In the genomic region with DNA sequence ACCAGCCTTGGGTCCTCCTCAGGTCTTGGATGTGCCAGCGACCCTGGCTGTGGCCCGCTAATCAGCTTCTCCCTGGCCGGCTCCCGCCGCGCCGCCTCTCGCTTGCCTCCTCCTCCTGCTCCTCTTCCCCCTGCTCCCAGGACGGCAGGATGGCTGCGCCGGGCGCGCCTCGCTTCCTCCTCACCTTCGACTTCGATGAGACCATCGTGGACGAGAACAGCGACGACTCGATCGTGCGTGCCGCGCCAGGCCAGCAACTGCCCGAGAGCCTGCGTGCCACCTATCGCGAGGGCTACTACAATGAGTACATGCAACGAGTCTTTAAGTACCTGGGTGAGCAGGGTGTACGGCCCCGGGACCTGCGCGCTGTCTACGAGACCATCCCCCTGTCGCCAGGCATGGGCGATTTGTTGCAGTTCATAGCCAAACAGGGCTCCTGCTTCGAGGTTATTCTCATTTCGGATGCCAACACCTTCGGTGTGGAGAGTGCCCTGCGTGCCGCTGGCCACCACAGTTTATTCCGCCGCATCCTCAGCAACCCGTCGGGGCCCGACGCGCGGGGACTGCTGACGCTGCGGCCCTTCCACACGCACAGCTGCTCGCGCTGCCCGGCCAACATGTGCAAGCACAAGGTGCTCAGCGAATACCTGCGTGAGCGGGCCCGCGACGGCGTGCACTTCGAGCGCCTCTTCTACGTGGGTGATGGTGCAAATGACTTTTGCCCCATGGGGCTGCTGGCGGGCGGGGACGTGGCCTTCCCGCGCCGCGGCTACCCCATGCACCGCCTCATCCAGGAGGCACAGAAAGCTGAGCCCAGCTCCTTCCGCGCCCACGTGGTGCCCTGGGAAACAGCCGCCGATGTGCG, we compare ENCODE assay signal across 8 mouse cellular contexts. TPM values are rescaled to one million over a fixed set of nuclear protein-coding genes. Genes with fewer than 3 reads are reported as not detected.
DNase-seq lines count a peak whose midpoint lies in the region; ATAC-seq and TF ChIP-seq lines count a peak whose summit lies in the region.

No protein-coding gene starts in this region.

- intact Hi-C loops in gastrocnemius, adult 2 months (cut with DNase I): no loop called here

- peak; percentile 33 for DNase-seq in gastrocnemius, adult 2 months
- no peak for DNase-seq in gastrocnemius, adult 8-10 months (ENCODE audit: low spot score in 2 of 2)
- DNase-seq in ES-E14 (ENCODE audit: low read depth, low spot score): no peak
- DNase-seq in liver, embryonic 13.5 days: no peak
- DNase-seq in layer of hippocampus, adult 2 months (ENCODE audit: low spot score in 2 of 2): no peak
- DNase-seq in ovary, adult 18-20 months (ENCODE audit: low spot score): no peak

- H3K4me3 ChIP-seq in gastrocnemius, adult 2 months: peak overlapping the region; percentile 62
- peak overlapping the region; percentile 33 to 60; a peak in 3 of 4 replicates for H3K4me3 ChIP-seq in ES-E14 (ENCODE audit: insufficient read depth in 1 of 2, low read depth in 1 of 2, low read length in 2 of 2, poor library complexity in 1 of 2, severe bottlenecking in 1 of 2)
- H3K4me3 ChIP-seq in heart, embryonic 15.5 days: peak overlapping the region; percentile 39
- peak overlapping the region; percentile 46 for H3K4me3 ChIP-seq in liver, embryonic 13.5 days (replicated peaks)
- peak overlapping the region; percentile 28 for H3K4me3 ChIP-seq in stomach, embryonic 15.5 days (replicated peaks)
- H3K4me3 ChIP-seq in layer of hippocampus, adult 2 months: no peak overlapping the region

- H3K4me1 ChIP-seq in ES-E14 (ENCODE audit: control insufficient read depth in 2 of 2, insufficient read depth in 2 of 2, low read length in 2 of 2, poor library complexity in 1 of 2): peaks cover 8 to 34% of the 10 kb centered on the region in 2 experiments
- H3K4me1 ChIP-seq in heart, embryonic 15.5 days (replicated peaks): peaks cover 64% of the 10 kb centered on the region
- H3K4me1 ChIP-seq in liver, embryonic 13.5 days (replicated peaks): peaks cover 84% of the 10 kb centered on the region
- H3K4me1 ChIP-seq in stomach, embryonic 15.5 days: peaks cover 31% of the 10 kb centered on the region

- ATAC-seq in heart, embryonic 15.5 days (replicated peaks; ENCODE audit: insufficient number of reproducible peaks, insufficient read depth, low FRiP score, low read depth): no peak
- no peak for ATAC-seq in liver, embryonic 13.5 days (ENCODE audit: low read depth)
- ATAC-seq in stomach, embryonic 15.5 days (ENCODE audit: insufficient read depth, low FRiP score, low read depth): no peak

- peaks cover 68% of the 10 kb centered on the region for H3K27me3 ChIP-seq in heart, embryonic 15.5 days
- H3K27me3 ChIP-seq in liver, embryonic 13.5 days: peaks cover 77% of the 10 kb centered on the region
- peaks cover 84% of the 10 kb centered on the region for H3K27me3 ChIP-seq in stomach, embryonic 15.5 days (replicated peaks)

- H3K36me3 ChIP-seq in ES-E14 (ENCODE audit: control insufficient read depth, insufficient read depth, low read length, poor library complexity, severe bottlenecking): no peaks in the 10 kb centered on the region
- no peaks in the 10 kb centered on the region for H3K36me3 ChIP-seq in heart, embryonic 15.5 days
- H3K36me3 ChIP-seq in liver, embryonic 13.5 days: peaks cover 23% of the 10 kb centered on the region
- no peaks in the 10 kb centered on the region for H3K36me3 ChIP-seq in stomach, embryonic 15.5 days

- peak overlapping the region; percentile 57 for H3K4me2 ChIP-seq in heart, embryonic 15.5 days
- peak overlapping the region; percentile 63 for H3K4me2 ChIP-seq in liver, embryonic 13.5 days
- peak overlapping the region; percentile 53 for H3K4me2 ChIP-seq in stomach, embryonic 15.5 days

- in situ Hi-C loops in ES-E14 (cut with MboI; ENCODE audit: low sequenced_read_pairs in 2 of 2, unreplicated experiment in 2 of 2): no loop called here

- H3K9ac ChIP-seq in ES-E14 (ENCODE audit: insufficient read depth, low read depth, low read length, poor library complexity, severe bottlenecking): peak overlapping the region; percentile 56
- peak overlapping the region; percentile 15; the same call in 1 of the 2 replicates for H3K9ac ChIP-seq in heart, embryonic 15.5 days
- H3K9ac ChIP-seq in liver, embryonic 13.5 days: peak overlapping the region; percentile 45
- no peak overlapping the region for H3K9ac ChIP-seq in stomach, embryonic 15.5 days

- 12% methylated on average over 80 of the region's 80 CpGs for WGBS in heart, embryonic 15.5 days
- WGBS in liver, embryonic 13.5 days (ENCODE audit: insufficient replicate concordance): 4% methylated on average over 80 of the region's 80 CpGs
- 2% methylated on average over 79 of the region's 80 CpGs for WGBS in stomach, embryonic 15.5 days

- H3K9me3 ChIP-seq in ES-E14 (ENCODE audit: control insufficient read depth, insufficient read depth, low read depth, low read length): no peaks in the 10 kb centered on the region
- H3K9me3 ChIP-seq in heart, embryonic 15.5 days (replicated peaks): no peaks in the 10 kb centered on the region
- H3K9me3 ChIP-seq in liver, embryonic 13.5 days (replicated peaks): no peaks in the 10 kb centered on the region
- H3K9me3 ChIP-seq in stomach, embryonic 15.5 days: no peaks in the 10 kb centered on the region

- no peak for TF ChIP-seq CTCF in gastrocnemius, adult 2 months (IDR thresholded peaks at IDR 0.05)
- no peak for TF ChIP-seq CTCF in layer of hippocampus, adult 2 months (conservative IDR thresholded peaks at IDR 0.05)

- peak overlapping the region; percentile 8; the same call in 1 of the 2 replicates for H3K27ac ChIP-seq in gastrocnemius, adult 2 months
- no peak overlapping the region for H3K27ac ChIP-seq in ES-E14 (ENCODE audit: insufficient read depth, low read depth, low read length, poor library complexity, severe bottlenecking)
- no peak overlapping the region for H3K27ac ChIP-seq in heart, embryonic 15.5 days
- no peak overlapping the region for H3K27ac ChIP-seq in liver, embryonic 13.5 days
- no peak overlapping the region for H3K27ac ChIP-seq in stomach, embryonic 15.5 days
- H3K27ac ChIP-seq in layer of hippocampus, adult 2 months: no peak overlapping the region

TF ChIP-seq in ES-E14, 5 proteins besides CTCF, POLR2A, EP300 and RAD21:
- TF ChIP-seq MAFK (IDR thresholded peaks at IDR 0.05; ENCODE audit: insufficient read depth, low read depth, low read length) (no peak), HCFC1 (IDR thresholded peaks at IDR 0.05; ENCODE audit: borderline replicate concordance, insufficient read depth, low read length) (no peak), ZNF384 (IDR thresholded peaks at IDR 0.05; ENCODE audit: low read depth, low read length) (no peak), CHD2 (IDR thresholded peaks at IDR 0.05; ENCODE audit: low read depth, low read length) (peak; percentile 74), ZC3H11A (IDR thresholded peaks at IDR 0.05; ENCODE audit: borderline replicate concordance, low read depth, low read length) (no peak)

RNA-seq across cellular contexts. Expression of a gene that starts 6.3 kb away (rescaled TPM):
- total RNA-seq in gastrocnemius, adult 2 months (2021): 100 to 1,000 TPM; 274 to 394 TPM
- 100 to 1,000 TPM; 341 to 419 (median 369) TPM for total RNA-seq in gastrocnemius, adult 8-10 months (2022)
- total RNA-seq in ES-E14 (2012; rRNA removed): 1.8 and 2.6 TPM in 2 replicates
- 4.5 and 5.3 TPM in 2 replicates for polyA plus RNA-seq in heart, embryonic 15.5 days (2015; fragmentation: Nextera tagmentation; extraction: Ambion mirVana)
- polyA plus RNA-seq in liver, embryonic 13.5 days (2015; fragmentation: Nextera tagmentation; extraction: Ambion mirVana): 5.2 and 6.2 TPM in 2 replicates
- polyA plus RNA-seq in stomach, embryonic 15.5 days (2015; fragmentation: Nextera tagmentation; extraction: Ambion mirVana): 0.86 and 1.2 TPM in 2 replicates
- total RNA-seq in layer of hippocampus, adult 2 months (2021): 10 to 100 TPM; 48.8 to 63.0 TPM

RNA-seq across cellular contexts. Expression of a gene that starts 6.4 kb away (rescaled TPM):
- 1 to 10 TPM; 2.6 to 7.6 TPM for total RNA-seq in gastrocnemius, adult 2 months (2021)
- total RNA-seq in gastrocnemius, adult 8-10 months (2022): 1 to 10 TPM; 2.3 to 4.0 (median 2.8) TPM
- 9.0 and 9.2 TPM in 2 replicates for total RNA-seq in ES-E14 (2012; rRNA removed)
- 29.4 and 31.8 TPM in 2 replicates for polyA plus RNA-seq in heart, embryonic 15.5 days (2015; fragmentation: Nextera tagmentation; extraction: Ambion mirVana)
- polyA plus RNA-seq in liver, embryonic 13.5 days (2015; fragmentation: Nextera tagmentation; extraction: Ambion mirVana): 13.8 and 15.3 TPM in 2 replicates
- 16.9 and 17.1 TPM in 2 replicates for polyA plus RNA-seq in stomach, embryonic 15.5 days (2015; fragmentation: Nextera tagmentation; extraction: Ambion mirVana)
- total RNA-seq in layer of hippocampus, adult 2 months (2021): 1 to 10 TPM; 2.6 to 4.5 TPM

RNA-seq across cellular contexts. Expression of a gene that starts 11.6 kb away (rescaled TPM):
- 1 to 10 TPM; 2.2 to 3.0 TPM for total RNA-seq in gastrocnemius, adult 2 months (2021)
- 1 to 10 TPM in 3 of 4 experiments, under 1 TPM in 1; 0.77 to 2.2 (median 1.5) TPM for total RNA-seq in gastrocnemius, adult 8-10 months (2022)
- total RNA-seq in ES-E14 (2012; rRNA removed): 1.3 and 1.8 TPM in 2 replicates
- polyA plus RNA-seq in heart, embryonic 15.5 days (2015; fragmentation: Nextera tagmentation; extraction: Ambion mirVana): 13.0 and 22.0 TPM in 2 replicates
- polyA plus RNA-seq in liver, embryonic 13.5 days (2015; fragmentation: Nextera tagmentation; extraction: Ambion mirVana): 5.8 and 6.3 TPM in 2 replicates
- polyA plus RNA-seq in stomach, embryonic 15.5 days (2015; fragmentation: Nextera tagmentation; extraction: Ambion mirVana): 7.4 and 9.8 TPM in 2 replicates
- 1 to 10 TPM; 3.3 to 6.8 TPM for total RNA-seq in layer of hippocampus, adult 2 months (2021)

Comparison
In these comparisons a context has a peak if more than half of its experiments do, and no peak if none do; other contexts are left out.
1. RNA of a gene that starts 6.3 kb away (total RNA-seq): 274 to 394 TPM in gastrocnemius, adult 2 months, 341 to 419 TPM in gastrocnemius, adult 8-10 months and 48.8 to 63.0 TPM in layer of hippocampus, adult 2 months; 1.8 to 2.6 TPM in ES-E14; every median in the first group is over 10 times any median in the second.
2. Peak in every context shown above with its lines, with median percentiles within 50 percentile points of each other: H3K4me2 ChIP-seq.